In genomic region chr5:66279650-66280049, GRCm38 (mm10) we compare ENCODE assay signal across 18 mouse cellular contexts. TPM values are rescaled to one million over a fixed set of nuclear protein-coding genes. Genes with fewer than 3 reads are reported as not detected.
"Had no signal": no experiment of that assay in that cellular context is flagged by ENCODE, and none has a peak within 500 bp of the region (broad histone marks: within the 10 kb centered on the region; RNA-seq: fewer than 3 reads in every experiment).

No protein-coding gene starts in this region.

- H3K27me3 ChIP-seq: limb, embryonic 13.5 days; liver, embryonic 12.5 days; liver, embryonic 15.5 days had no signal

- H3K4me3 ChIP-seq: layer of hippocampus, adult 2 months; limb, embryonic 10.5 days; limb, embryonic 13.5 days; liver, embryonic 12.5 days; liver, embryonic 15.5 days had no signal

- H3K36me3 ChIP-seq: limb, embryonic 10.5 days; limb, embryonic 13.5 days; liver, embryonic 12.5 days; liver, embryonic 15.5 days had no signal

- DNase-seq: kidney, postnatal 25 days; layer of hippocampus, adult 9-11 months; liver; lung, adult 2 months; midbrain, embryonic 14.5 days; right cerebral cortex, postnatal 14 days; spleen, adult 18-20 months; thymus, adult 18-20 months; thymus, postnatal 36 days had no signal

- H3K4me1 ChIP-seq: limb, embryonic 10.5 days; limb, embryonic 13.5 days; liver, embryonic 12.5 days; liver, embryonic 15.5 days had no signal

- H3K9me3 ChIP-seq: limb, embryonic 10.5 days; limb, embryonic 13.5 days; liver, embryonic 12.5 days; liver, embryonic 15.5 days had no signal

- ATAC-seq: liver, embryonic 12.5 days had no signal

- H3K9ac ChIP-seq: limb, embryonic 13.5 days; liver, embryonic 12.5 days; liver, embryonic 15.5 days had no signal

- H3K4me2 ChIP-seq: limb, embryonic 13.5 days; liver, embryonic 12.5 days; liver, embryonic 15.5 days; midbrain, embryonic 11.5 days had no signal

- H3K27ac ChIP-seq: kidney, postnatal 0 days; layer of hippocampus, adult 2 months; limb, embryonic 10.5 days; limb, embryonic 13.5 days; liver, embryonic 12.5 days; liver, embryonic 15.5 days had no signal

RNA-seq across cellular contexts. Expression of gene Nsun7, which starts 20.0 kb away (rescaled TPM):
- total RNA-seq: megakaryocyte-erythroid progenitor cell, adult 5-6 weeks had no signal
- polyA plus RNA-seq: large intestine, adult 2 months; liver, embryonic 15.5 days had no signal
